22 mouse cellular contexts compared by ENCODE assay signal in the genomic region with DNA sequence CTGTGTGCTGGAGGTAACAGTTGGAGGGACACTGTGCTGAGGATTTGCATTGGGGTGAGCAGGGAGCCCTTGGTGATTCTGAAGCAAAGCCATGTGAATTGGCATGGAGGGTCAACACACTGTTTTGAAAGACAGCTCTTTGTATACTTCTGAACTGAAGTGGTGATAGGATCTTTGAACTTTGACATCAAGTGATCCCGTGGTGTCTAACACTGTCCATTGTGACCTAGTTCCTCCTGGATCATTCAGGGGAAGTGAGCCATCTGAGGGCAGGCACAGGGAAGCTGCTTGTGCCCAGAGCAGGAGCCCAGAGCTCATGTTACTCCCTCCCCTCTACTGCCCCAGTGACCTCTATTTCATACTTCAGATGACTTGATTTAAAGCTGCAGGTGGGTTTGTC. TPM values are rescaled to one million over a fixed set of nuclear protein-coding genes. Genes with fewer than 3 reads are reported as not detected.
DNase-seq lines count a peak whose midpoint lies in the region; ATAC-seq and TF ChIP-seq lines count a peak whose summit lies in the region.
"Not testable (repeated sequence)": the region's sequence is repeated elsewhere in the genome, so short reads cannot be mapped to it uniquely, and the experiment has no call there.
"Had no signal": no experiment of that assay in that cellular context is flagged by ENCODE, and none has a peak within 500 bp of the region (broad histone marks: within the 10 kb centered on the region; RNA-seq: fewer than 3 reads in every experiment).

No protein-coding gene starts in this region.

- ATAC-seq in kidney, embryonic 14.5 days (ENCODE audit: low FRiP score, low TSS enrichment) = 0 out of 2 replicates have a peak, but pooled peaks have one; percentile 43
- ATAC-seq in liver, embryonic 12.5 days = peak; percentile 54
- peak; percentile 47; the same call in 1 of the 2 replicates for ATAC-seq in liver, embryonic 14.5 days (ENCODE audit: insufficient read depth)
- ATAC-seq in liver, embryonic 16.5 days (ENCODE audit: low read depth) = peak; percentile 67
- ATAC-seq in megakaryocyte, adult 5-6 weeks (ENCODE audit: poor library complexity, severe bottlenecking) = peak; percentile 35; the same call in 1 of the 2 replicates

- not testable (repeated sequence) for TF ChIP-seq EP300 in liver, embryonic 14.5 days (IDR thresholded peaks at IDR 0.05; ENCODE audit: low read depth)

- not testable (repeated sequence) for H3K27ac ChIP-seq in kidney, embryonic 14.5 days (ENCODE audit: low read depth, low read length); liver, embryonic 12.5 days; liver, embryonic 14.5 days; liver, embryonic 16.5 days (ENCODE audit: low read length)

- H3K27me3 ChIP-seq in kidney, embryonic 14.5 days (ENCODE audit: control insufficient read depth, insufficient read depth, low read length); liver, embryonic 12.5 days (replicated peaks); liver, embryonic 14.5 days (ENCODE audit: control insufficient read depth, insufficient read depth, low read length); liver, embryonic 16.5 days (ENCODE audit: control insufficient read depth, insufficient read depth, low read depth, low read length): not testable (repeated sequence)

- not testable (repeated sequence) for H3K9ac ChIP-seq in kidney, embryonic 14.5 days (ENCODE audit: low read depth, low read length); liver, embryonic 12.5 days; liver, embryonic 14.5 days (replicated peaks); liver, embryonic 16.5 days (ENCODE audit: low read depth, low read length)

- 15% methylated on average over 1 of the region's 1 CpGs for WGBS in kidney, embryonic 14.5 days
- WGBS in liver, embryonic 12.5 days (ENCODE audit: insufficient replicate concordance) = 40% methylated on average over 1 of the region's 1 CpGs
- WGBS in liver, embryonic 14.5 days (ENCODE audit: insufficient replicate concordance) = 5% methylated on average over 1 of the region's 1 CpGs
- 5% methylated on average over 1 of the region's 1 CpGs for WGBS in liver, embryonic 16.5 days (ENCODE audit: insufficient replicate concordance)

- not testable (repeated sequence) for H3K9me3 ChIP-seq in kidney, embryonic 14.5 days (ENCODE audit: control insufficient read depth, low read length); liver, embryonic 12.5 days (replicated peaks); liver, embryonic 14.5 days (ENCODE audit: control insufficient read depth, low read length); liver, embryonic 16.5 days (replicated peaks; ENCODE audit: control insufficient read depth, low read length)

- not testable (repeated sequence) for DNase-seq in liver, embryonic 14.5 days (ENCODE audit: low read depth in 3 of 3, low spot score in 3 of 3)

- not testable (repeated sequence) for H3K36me3 ChIP-seq in kidney, embryonic 14.5 days (ENCODE audit: control insufficient read depth, insufficient read depth, low read length); liver, embryonic 12.5 days; liver, embryonic 14.5 days (replicated peaks; ENCODE audit: control insufficient read depth, insufficient read depth, low read depth); liver, embryonic 16.5 days (ENCODE audit: control insufficient read depth, insufficient read depth)

- TF ChIP-seq CTCF in liver, embryonic 14.5 days (IDR thresholded peaks at IDR 0.05; ENCODE audit: low read depth) = not testable (repeated sequence)

- not testable (repeated sequence) for H3K4me1 ChIP-seq in kidney, embryonic 14.5 days (ENCODE audit: control insufficient read depth, insufficient read depth, low read length); liver, embryonic 12.5 days; liver, embryonic 14.5 days (replicated peaks; ENCODE audit: control insufficient read depth in 2 of 2, insufficient read depth in 2 of 2, low read length in 1 of 2); liver, embryonic 16.5 days (ENCODE audit: control insufficient read depth, low read depth, low read length)

- H3K4me2 ChIP-seq in kidney, embryonic 14.5 days (replicated peaks; ENCODE audit: low read depth, low read length); liver, embryonic 12.5 days; liver, embryonic 14.5 days (ENCODE audit: low read depth); liver, embryonic 16.5 days (ENCODE audit: low read depth, low read length): not testable (repeated sequence)

- H3K4me3 ChIP-seq in kidney, embryonic 14.5 days (ENCODE audit: low read length); liver, embryonic 12.5 days; liver, embryonic 14.5 days (ENCODE audit: insufficient read depth in 1 of 2, low read depth in 2 of 2, low read length in 2 of 2); liver, embryonic 16.5 days (ENCODE audit: low read depth, low read length): not testable (repeated sequence)

RNA-seq across cellular contexts. Expression of gene Taar8c, which starts 1.6 kb away (rescaled TPM):
- not detected in 2 replicates for polyA plus RNA-seq in kidney, embryonic 14.5 days (2014; fragmentation: Nextera tagmentation; extraction: Ambion mirVana)
- not detected in 2 replicates for polyA plus RNA-seq in liver, embryonic 12.5 days (2016; fragmentation: Nextera tagmentation; extraction: Ambion mirVana)
- polyA plus RNA-seq in liver, embryonic 14.5 days (2012; rRNA removed) = not detected in 2 replicates
- not detected in 2 replicates for polyA plus RNA-seq in liver, embryonic 14.5 days (2014; fragmentation: Nextera tagmentation; extraction: Ambion mirVana)
- not detected in 2 replicates for polyA plus RNA-seq in liver, embryonic 16.5 days (2015; fragmentation: Nextera tagmentation; extraction: Ambion mirVana)
- not detected in 2 replicates for total RNA-seq in megakaryocyte, adult 5-6 weeks (2015)
- not detected in 2 replicates for total RNA-seq in megakaryocyte, adult 5-6 weeks (2017)
- total RNA-seq: adrenal gland, adult 18-20 months; adrenal gland, adult 8-10 months; adrenal gland, postnatal 14 days; adrenal gland, postnatal 36 days; CH12.LX; G1E had no signal
- polyA plus RNA-seq: activated CD4-positive, CD25-positive, alpha-beta regulatory T cell, adult 4 months; CD4-positive, CD25-positive, alpha-beta regulatory T cell, adult 4 months; cerebellum, adult 2 months; cortical plate, adult 2 months; embryonic facial prominence, embryonic 10.5 days; embryonic facial prominence, embryonic 12.5 days; embryonic facial prominence, embryonic 14.5 days; forebrain, embryonic 11.5 days; forebrain, embryonic 13.5 days; forebrain, embryonic 15.5 days; G1E; Patski had no signal

RNA-seq across cellular contexts. Expression of gene Taar9, which starts 6.0 kb away (rescaled TPM):
- not detected in 2 replicates for polyA plus RNA-seq in kidney, embryonic 14.5 days (2014; fragmentation: Nextera tagmentation; extraction: Ambion mirVana)
- polyA plus RNA-seq in liver, embryonic 12.5 days (2016; fragmentation: Nextera tagmentation; extraction: Ambion mirVana) = not detected in 2 replicates
- not detected in 2 replicates for polyA plus RNA-seq in liver, embryonic 14.5 days (2012; rRNA removed)
- not detected in 2 replicates for polyA plus RNA-seq in liver, embryonic 14.5 days (2014; fragmentation: Nextera tagmentation; extraction: Ambion mirVana)
- not detected in 2 replicates for polyA plus RNA-seq in liver, embryonic 16.5 days (2015; fragmentation: Nextera tagmentation; extraction: Ambion mirVana)
- not detected in 2 replicates for total RNA-seq in megakaryocyte, adult 5-6 weeks (2015)
- total RNA-seq in megakaryocyte, adult 5-6 weeks (2017) = not detected in 2 replicates
- total RNA-seq: adrenal gland, adult 18-20 months; adrenal gland, adult 8-10 months; adrenal gland, postnatal 14 days; adrenal gland, postnatal 36 days; CH12.LX had no signal
- polyA plus RNA-seq: activated CD4-positive, CD25-positive, alpha-beta regulatory T cell, adult 4 months; CD4-positive, CD25-positive, alpha-beta regulatory T cell, adult 4 months; cerebellum, adult 2 months; cortical plate, adult 2 months; embryonic facial prominence, embryonic 10.5 days; embryonic facial prominence, embryonic 12.5 days; embryonic facial prominence, embryonic 14.5 days; forebrain, embryonic 11.5 days; forebrain, embryonic 13.5 days; forebrain, embryonic 15.5 days; G1E; Patski had no signal

RNA-seq across cellular contexts. Expression of gene Taar8b, which starts 11.2 kb away (rescaled TPM):
- polyA plus RNA-seq in kidney, embryonic 14.5 days (2014; fragmentation: Nextera tagmentation; extraction: Ambion mirVana) = not detected in 2 replicates
- polyA plus RNA-seq in liver, embryonic 12.5 days (2016; fragmentation: Nextera tagmentation; extraction: Ambion mirVana) = not detected in 2 replicates
- polyA plus RNA-seq in liver, embryonic 14.5 days (2012; rRNA removed) = not detected in 2 replicates
- polyA plus RNA-seq in liver, embryonic 14.5 days (2014; fragmentation: Nextera tagmentation; extraction: Ambion mirVana) = not detected in 2 replicates
- not detected in 2 replicates for polyA plus RNA-seq in liver, embryonic 16.5 days (2015; fragmentation: Nextera tagmentation; extraction: Ambion mirVana)
- not detected in 2 replicates for total RNA-seq in megakaryocyte, adult 5-6 weeks (2015)
- not detected in 2 replicates for total RNA-seq in megakaryocyte, adult 5-6 weeks (2017)
- total RNA-seq: adrenal gland, adult 18-20 months; adrenal gland, adult 8-10 months; adrenal gland, postnatal 14 days; adrenal gland, postnatal 36 days; CH12.LX; G1E had no signal
- polyA plus RNA-seq: activated CD4-positive, CD25-positive, alpha-beta regulatory T cell, adult 4 months; CD4-positive, CD25-positive, alpha-beta regulatory T cell, adult 4 months; cerebellum, adult 2 months; cortical plate, adult 2 months; embryonic facial prominence, embryonic 10.5 days; embryonic facial prominence, embryonic 12.5 days; embryonic facial prominence, embryonic 14.5 days; forebrain, embryonic 11.5 days; forebrain, embryonic 13.5 days; forebrain, embryonic 15.5 days; G1E; Patski had no signal

RNA-seq across cellular contexts. Expression of gene Taar8a, which starts 27.0 kb away (rescaled TPM):
- not detected in 2 replicates for polyA plus RNA-seq in kidney, embryonic 14.5 days (2014; fragmentation: Nextera tagmentation; extraction: Ambion mirVana)
- polyA plus RNA-seq in liver, embryonic 12.5 days (2016; fragmentation: Nextera tagmentation; extraction: Ambion mirVana) = not detected in 2 replicates
- not detected in 2 replicates for polyA plus RNA-seq in liver, embryonic 14.5 days (2012; rRNA removed)
- not detected in 2 replicates for polyA plus RNA-seq in liver, embryonic 14.5 days (2014; fragmentation: Nextera tagmentation; extraction: Ambion mirVana)
- not detected in 2 replicates for polyA plus RNA-seq in liver, embryonic 16.5 days (2015; fragmentation: Nextera tagmentation; extraction: Ambion mirVana)
- total RNA-seq in megakaryocyte, adult 5-6 weeks (2015) = not detected in 2 replicates
- total RNA-seq in megakaryocyte, adult 5-6 weeks (2017) = not detected in 2 replicates
- total RNA-seq: adrenal gland, adult 18-20 months; adrenal gland, adult 8-10 months; adrenal gland, postnatal 14 days; adrenal gland, postnatal 36 days; CH12.LX; G1E had no signal
- polyA plus RNA-seq: activated CD4-positive, CD25-positive, alpha-beta regulatory T cell, adult 4 months; CD4-positive, CD25-positive, alpha-beta regulatory T cell, adult 4 months; cerebellum, adult 2 months; cortical plate, adult 2 months; embryonic facial prominence, embryonic 10.5 days; embryonic facial prominence, embryonic 12.5 days; embryonic facial prominence, embryonic 14.5 days; forebrain, embryonic 11.5 days; forebrain, embryonic 13.5 days; forebrain, embryonic 15.5 days; G1E; Patski had no signal

RNA-seq across cellular contexts. Expression of gene Stx7, which starts 45.8 kb away (rescaled TPM):
- polyA plus RNA-seq in kidney, embryonic 14.5 days (2014; fragmentation: Nextera tagmentation; extraction: Ambion mirVana) = 67.8 and 95.5 TPM in 2 replicates
- 34.0 TPM in 2 replicates for polyA plus RNA-seq in liver, embryonic 12.5 days (2016; fragmentation: Nextera tagmentation; extraction: Ambion mirVana)
- polyA plus RNA-seq in liver, embryonic 14.5 days (2012; rRNA removed) = 8.9 and 20.3 TPM in 2 replicates
- polyA plus RNA-seq in liver, embryonic 14.5 days (2014; fragmentation: Nextera tagmentation; extraction: Ambion mirVana) = 30.0 and 32.2 TPM in 2 replicates
- polyA plus RNA-seq in liver, embryonic 16.5 days (2015; fragmentation: Nextera tagmentation; extraction: Ambion mirVana) = 25.9 and 26.8 TPM in 2 replicates
- 163 and 174 TPM in 2 replicates for total RNA-seq in megakaryocyte, adult 5-6 weeks (2015)
- total RNA-seq in megakaryocyte, adult 5-6 weeks (2017) = 174 and 189 TPM in 2 replicates
